Mouse (Mus musculus) thymus, postnatal 25 days (tissue): ENCODE results near the gene Sema6d.

ENCODE experiments used
- DNase-seq: peaks from one replicate; pipeline ENCODE4 v3.0.0; 2022

Sema6d gene

DNA sequence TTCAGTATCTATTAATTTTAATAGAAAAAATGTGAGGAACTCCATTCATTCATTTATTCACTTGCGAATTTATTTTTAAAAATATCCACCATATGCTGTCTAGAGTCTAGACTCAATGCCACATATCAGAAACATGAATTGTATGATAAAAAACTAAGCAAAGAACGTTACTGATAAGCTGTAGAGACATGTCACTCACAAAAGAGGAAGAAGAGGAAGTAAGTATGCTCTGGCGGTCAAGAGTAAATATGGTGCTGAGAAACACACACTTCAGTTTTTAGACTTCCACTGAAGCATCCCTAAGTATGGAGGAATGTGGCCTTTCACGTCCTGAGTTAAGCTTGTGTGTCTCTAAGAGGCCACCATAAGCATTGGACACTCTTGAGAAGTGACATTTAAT, 484.0 kb downstream of the Sema6d start:
- DNase-seq = no peak

DNA sequence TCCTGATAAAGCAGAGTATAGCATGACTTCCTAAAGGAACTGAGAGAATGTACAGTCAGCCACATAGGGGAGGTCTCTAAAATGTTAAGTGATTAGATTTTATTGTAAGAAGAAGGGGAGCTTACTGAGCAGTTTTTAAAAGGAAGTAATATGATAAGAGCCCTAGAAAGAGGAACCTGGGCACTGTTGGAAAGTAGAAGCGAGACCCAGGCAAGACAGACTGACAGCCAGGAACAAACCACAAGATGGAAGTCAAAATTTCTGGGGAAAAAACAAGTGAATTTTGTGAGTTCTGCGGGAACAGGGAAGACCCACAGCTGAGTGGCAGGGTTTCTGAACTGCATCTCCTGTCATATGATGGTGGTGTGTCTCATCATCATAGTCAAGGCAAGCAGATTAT, 486.3 kb downstream of the Sema6d start:
- no peak for DNase-seq

DNA sequence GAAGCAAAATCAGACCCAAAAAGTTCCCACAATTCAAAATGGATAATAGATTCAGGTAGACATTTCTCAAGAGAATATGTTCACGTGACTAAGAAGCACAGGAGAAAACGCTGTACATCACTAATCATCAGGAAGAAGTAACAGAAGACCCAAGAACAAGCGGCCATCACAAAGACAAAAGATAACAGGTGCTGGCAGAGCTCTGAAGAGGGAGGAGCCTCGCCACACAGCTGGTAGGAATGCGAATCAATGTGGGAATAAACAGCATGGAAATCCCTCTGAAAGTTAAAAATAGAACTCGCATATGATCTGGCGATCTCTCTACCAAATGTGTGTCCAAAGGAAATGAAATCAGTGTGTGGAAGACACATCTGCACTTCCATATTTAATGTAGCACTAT, 493.8 kb downstream of the Sema6d start:
- DNase-seq = no peak

DNA sequence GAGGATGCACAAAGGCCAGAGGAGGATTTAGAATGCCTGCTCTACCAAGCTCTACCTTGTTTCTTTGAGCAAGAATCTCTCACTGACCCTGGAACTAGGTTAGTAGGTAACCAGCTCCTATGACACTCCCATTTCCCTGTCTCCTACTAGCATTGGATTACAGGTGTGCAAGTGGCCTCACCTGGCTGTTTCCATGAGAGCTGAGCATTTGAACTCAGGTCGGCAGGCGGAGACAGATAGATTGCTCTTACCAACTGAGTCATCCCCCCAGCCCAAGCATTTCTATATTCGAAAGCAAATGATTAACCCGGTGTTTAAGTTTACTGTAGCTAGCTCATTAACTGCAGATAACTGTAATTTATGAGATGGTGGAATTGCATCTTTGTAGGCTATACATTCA, 503.0 kb downstream of the Sema6d start:
- DNase-seq = no peak

DNA sequence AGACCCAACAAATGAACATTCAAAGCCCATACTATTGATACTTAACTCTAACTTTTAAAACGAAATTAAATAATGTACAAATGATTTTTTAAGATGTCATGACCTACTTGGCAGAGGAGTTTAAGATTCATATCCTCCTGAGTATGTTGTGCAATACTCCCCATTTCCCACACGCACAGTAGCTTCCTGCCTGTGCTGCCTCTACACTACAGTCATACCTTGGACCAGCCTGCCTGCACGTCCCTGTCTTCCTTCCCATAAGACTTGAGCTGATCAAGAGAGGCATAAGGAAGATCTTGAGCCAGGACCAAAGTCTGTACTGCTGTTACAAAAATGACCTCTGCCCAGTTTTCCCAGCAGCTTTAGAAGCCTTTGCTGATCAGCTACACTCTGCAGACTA, 509.2 kb downstream of the Sema6d start:
- no peak for DNase-seq

DNA sequence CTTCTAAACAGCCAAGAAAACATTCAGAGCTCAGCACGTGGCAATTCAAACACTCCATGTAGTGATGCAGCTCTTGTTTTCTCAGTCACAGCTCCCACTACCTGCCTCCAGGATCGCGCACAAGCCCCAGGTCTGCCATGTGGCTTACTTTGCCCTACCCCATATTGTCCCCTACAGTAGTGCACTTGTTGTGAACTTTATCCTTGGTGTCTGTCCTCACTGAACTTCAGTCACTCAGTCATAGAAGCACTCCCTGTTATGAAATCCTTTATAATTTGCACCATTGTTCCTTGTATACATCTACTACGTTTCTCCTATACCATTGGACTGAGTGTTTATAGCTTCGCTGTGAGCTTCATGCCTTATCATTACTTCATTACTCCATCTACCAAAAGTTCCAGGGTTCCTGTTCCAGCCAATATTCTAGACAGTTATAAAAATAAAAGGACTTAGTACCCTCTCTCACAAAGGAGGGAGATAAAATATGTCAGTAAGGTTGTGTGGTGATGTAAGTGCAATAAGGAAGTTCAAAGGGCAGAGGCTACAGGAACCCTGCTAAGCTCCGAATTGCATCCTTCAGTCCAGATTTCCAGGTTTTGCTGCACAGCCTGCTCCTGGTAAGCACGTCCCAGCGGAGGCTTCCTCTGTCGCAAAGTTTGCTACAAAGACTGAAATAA, 512.1 kb downstream of the Sema6d start:
- DNase-seq = no peak

DNA sequence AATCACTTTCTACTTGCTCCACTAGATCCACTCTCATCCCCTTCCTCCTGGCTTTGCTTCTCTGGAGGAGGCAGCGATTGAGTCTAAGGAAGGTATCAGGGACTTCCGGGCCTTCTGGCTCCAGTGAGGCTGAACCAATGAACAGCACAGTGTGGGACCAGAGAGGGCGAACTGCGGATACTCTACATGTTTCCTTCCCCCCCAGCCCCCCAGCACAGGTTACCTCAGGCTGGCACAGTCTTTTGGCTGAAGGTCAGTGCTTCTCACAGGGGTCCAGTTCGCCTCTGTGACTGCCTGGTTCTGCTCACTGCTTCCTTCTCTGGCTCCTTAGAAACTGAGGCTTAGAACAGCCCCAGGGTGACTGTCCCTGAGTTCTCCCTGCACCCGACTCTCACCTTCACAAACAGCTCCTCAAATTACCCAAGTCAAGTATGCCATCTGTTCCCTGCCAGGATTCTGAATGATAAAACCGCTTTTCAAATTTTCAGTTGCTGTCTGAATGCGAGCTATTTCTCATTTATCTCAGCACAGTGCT, 512.7 kb downstream of the Sema6d start:
- no peak for DNase-seq

DNA sequence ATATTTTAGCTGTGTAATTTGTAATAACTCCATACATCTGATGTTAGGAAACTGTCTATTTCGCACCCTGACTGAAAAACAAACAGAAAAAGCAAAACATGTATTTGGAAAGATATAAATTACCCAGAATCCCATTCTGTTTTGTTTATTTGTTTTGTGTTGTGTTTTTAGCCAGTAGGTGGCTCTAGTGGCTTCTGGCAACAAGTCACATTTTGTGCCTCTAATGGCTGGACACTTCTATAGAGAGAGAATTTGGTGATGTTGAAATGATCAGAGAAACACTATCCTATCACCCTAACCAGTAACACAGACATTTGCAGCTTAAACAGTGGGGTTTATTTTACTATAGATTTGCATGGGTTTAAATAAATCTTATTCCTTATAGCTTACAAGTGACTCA, 515.6 kb downstream of the Sema6d start:
- no peak for DNase-seq

DNA sequence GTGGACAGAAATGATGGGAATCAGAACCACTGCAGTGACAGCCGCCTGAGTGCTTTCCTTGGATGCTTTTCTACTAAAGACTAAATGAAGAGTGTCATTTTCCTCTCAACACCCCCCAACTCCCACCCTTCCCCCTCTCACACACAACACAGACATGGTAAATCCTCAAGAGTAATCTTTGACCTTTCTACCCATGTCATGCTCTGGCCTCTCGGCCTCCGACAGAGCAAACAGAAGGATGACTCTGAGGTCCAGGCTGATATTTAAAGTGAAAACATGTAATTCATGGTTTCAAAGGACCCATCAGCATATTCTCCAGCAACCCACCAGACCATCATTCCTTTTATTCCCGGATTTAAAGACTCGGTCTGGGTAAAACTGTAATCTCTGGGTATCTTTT, 518.2 kb downstream of the Sema6d start:
- no peak for DNase-seq

DNA sequence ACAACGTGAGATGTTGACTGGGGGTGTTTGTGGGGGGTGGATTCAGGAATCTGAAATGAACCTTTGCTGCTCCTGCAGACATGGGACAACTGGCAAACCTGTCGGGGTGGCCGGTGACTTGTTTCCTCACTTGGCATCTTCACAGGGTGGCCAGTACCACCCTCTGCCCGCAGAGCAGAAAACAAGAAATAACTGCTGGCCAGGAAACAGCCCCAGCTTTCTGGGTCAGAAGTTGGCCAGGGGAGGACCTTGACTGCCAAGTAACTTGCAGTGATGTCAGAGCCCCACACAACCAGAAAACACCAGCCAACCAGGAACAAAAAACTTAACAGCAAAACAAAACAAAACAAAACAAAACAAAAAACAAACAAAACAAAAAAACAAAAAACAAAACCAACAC, 518.8 kb downstream of the Sema6d start:
- no peak for DNase-seq

DNA sequence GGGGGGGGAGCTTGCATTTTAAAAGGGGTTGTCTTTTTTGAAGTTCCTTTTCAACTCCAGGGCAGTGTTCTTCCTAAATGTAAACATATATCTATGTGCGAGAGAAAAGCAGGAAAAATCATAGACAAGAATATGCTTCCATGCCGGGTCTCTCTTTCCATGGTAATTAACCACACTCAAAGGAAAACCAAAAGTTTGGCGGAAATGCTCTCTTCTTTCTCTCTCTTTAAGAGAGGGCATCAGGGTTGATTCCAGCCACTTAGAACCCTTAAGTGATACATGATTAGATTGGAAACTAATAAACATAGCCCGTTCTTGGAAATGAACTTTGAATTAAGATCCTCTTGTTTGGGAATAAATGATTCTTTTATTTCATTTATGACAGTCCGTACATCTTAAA, 519.2 kb downstream of the Sema6d start:
- no peak for DNase-seq

DNA sequence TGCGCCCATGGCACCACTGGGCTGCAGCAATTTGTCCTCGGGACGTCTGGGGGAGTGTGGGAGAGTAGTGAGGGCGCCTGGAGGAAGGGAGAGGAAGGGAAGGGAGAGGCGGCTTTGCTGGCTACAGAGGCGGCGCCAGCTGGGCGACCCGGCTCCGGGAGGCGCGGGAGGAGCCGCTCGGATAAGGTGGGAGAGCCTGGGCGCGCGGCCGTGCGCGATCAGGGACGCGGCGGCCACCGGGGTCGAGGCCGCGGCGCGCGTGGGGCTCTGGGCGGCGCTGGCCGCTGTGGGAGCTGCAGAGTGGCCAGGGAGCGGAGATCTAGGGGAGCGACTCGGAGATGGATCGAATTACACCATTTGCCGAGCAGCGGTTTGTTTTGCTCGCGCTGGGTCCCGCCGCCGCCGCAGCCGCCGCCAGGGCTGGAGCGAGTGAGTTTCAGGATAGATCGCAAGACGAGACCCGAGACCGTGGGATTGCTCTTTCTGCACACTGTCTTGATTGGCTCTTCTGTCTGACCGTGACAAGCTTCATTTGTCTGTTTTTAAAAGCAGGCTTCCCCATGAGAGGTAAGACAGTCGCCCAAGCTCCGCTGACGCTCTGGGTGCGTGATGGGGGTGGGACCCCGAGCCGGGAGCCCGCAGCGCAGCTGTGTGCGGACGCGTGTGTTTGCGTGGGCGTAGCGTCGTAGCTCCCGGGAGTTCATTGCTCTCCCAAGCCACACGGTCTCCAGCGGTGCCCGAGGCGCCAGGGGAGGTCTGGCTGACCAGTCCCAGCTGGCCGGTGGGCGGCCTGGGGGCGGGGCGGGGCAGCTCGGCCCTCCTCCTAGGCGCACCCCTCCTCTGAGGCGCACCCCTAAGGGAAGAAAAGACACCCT, 520.2 kb downstream of the Sema6d start:
- DNase-seq = peak; percentile 9

DNA sequence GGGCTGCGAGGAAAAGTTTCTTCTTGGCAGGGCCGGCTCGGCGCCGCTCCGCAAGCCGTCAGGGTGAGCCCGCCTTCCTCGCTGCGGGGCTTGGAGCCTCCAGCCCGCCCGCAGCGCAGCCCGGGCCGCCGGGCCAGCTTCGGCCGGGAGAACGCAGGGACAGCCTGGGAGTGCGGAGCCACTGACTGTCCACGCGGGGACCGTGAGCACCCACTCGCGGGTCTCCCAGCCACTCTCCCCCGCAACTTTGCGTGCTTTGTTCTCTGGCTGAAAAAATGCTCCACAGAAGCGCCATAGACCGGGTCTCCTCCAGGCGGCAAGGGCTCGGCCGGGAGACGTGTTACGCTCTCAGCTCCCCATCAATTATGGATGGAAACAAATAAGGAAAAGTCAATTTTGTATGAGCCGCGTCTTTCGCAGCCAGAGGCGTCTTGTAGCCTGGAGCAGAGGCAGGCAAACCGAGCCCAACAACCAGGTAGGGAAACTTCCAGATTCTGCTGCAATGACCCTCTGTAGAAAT, 520.9 kb downstream of the Sema6d start:
- DNase-seq = no peak

DNA sequence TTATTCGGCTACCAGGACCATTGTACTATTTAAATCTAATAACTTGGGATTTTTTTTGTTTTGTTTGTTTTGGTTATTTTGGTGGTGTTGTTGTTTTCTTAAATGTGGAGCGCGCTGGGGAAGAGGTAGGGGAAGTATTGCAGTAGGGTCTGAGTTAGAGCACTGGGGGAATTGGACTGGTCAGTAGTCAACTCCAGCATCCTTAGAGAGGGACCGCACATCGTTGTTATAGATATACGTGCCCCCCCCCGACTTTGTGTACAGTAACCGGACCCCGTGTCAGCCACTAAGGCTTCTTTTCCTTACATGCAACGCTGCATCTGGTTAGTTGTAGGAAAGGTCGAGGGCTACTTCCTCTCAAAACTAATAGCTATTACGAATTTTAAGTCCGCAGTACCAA, 521.5 kb downstream of the Sema6d start:
- DNase-seq = no peak

DNA sequence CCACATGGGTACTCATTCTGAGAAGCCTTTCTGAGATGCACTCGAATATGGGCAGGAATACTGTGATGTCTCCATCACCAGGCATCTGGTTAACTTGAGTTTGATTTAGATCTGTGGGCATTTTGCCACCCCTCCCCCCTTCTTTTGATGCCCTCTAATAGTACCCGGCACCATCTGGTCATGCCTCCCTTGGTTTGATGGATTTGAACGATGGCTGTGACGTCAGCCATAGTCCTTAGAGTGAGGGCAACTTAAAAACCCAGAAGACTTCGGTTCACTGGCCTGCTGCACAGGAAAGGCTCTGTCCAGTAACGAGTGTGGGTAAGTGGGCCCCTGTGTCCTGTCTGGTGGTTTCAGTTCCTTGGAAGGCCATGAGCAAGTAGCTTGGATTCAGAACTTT, 522.5 kb downstream of the Sema6d start:
- no peak for DNase-seq

DNA sequence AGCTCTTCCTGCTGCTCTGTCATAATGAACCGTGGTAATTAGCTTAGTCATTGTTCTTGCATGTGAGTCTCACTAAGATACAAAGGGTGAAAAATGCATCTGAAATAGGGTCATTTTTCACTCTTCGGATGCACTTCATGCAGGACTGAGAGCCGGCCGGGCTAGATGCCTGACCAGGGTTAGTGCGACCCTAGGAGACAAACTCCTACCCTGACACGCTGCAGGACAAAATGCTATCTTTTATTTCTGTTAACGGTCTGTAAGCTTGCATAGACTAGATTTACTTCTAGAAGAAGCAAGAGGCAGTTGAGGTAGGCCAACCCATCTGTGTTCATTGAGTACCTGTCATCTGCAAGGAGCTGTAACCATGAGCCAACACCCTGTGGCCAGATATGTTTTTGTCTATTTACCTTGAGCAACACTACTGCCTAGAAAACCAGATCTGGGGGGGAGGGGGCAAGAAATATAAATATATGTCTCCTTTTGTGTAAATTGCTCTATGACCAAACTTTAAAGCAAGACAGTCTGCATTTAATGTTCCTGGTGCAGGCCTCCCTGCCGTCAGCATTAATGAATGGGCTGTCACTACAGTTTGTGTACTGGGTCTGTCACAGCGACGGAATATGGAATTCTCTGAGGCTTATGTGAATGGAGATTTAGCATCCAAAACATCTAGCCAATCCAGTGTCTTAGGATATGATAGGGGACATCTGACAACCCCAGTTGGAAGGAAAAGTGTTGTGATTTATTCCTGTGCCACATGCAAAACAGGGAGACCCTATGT, 523.1 kb downstream of the Sema6d start:
- no peak for DNase-seq

DNA sequence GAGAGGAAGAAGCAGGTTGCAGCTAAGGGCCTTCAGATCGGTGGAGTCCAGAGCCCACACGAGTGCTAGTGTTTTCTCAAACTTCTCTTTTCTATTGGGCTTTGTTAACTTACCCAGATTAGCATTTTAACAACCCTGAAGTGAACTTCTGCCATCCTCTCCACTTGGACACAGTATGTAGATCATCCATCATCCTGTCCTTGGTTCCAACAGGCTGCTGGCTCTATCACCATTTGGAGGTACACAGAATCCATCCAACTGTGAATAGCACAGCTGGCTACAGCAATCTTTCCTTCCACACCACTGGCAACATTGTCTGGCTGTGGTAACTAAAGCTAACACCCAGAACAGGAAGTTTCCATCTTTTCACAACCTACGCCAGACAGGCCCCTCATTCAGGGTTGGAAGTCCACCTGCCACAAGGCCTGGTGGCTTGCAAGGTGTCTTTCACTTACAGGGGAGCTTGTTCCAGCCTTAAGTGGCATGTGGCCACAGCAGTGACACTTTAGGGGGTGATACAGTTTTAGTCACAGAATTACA, 524.0 kb downstream of the Sema6d start:
- no peak for DNase-seq

DNA sequence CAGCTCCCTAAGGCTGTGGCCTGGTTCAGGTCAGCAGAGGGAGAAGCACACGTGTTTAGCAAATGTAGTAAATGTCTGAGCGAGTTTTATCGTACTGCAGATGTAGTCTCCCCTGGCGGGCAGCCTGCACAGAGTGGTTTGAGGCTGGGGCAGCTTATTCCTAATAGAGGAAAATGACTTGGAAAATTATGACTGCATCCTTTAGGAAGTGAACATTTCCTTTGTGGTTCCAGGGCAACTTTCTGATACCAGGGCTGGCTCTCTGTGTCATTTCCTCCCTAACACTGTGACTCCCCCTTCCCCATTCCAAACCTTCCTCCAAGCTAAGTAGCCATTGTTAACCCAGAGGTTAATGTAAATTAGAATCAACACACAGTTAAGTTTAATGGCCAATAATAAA, 527.0 kb downstream of the Sema6d start:
- no peak for DNase-seq

DNA sequence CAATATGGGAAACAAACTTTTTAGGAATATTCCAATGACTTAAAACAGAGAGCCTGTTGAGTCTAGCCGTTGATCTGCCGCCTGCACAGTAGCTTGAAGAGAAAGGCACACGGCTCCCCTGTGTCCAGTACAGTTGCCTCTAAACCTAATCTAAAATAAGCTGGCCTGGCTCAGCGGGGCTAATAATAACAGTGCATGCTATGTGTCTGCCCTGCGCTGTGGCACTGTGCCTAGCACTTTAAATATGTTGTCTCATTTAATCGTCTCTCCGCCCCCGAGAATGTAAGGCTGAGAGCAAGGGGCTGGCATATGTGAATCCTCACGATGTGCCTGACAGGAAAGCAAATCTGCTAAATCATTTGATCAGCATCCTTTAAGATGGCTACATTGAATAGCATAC, 527.7 kb downstream of the Sema6d start:
- DNase-seq = no peak

DNA sequence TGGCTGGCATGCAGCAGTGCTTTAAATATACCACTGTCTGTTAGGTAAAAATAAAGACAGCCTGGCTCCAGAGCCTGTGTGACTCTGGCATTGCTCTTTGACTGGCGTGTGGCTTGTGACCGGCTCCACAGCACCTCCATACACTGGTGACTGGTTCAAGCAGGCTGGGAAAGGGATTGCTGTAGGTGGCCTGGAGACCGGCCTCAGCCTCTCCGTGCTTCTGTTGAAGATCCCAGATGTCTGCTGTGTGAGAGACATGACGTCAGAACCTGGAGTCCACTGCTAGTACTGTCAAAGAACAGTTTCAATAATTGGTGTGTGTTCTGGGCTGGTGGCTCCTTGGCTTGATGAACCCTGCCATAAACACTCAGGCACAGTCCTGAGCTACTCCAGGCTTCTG, 528.3 kb downstream of the Sema6d start:
- DNase-seq = no peak

DNA sequence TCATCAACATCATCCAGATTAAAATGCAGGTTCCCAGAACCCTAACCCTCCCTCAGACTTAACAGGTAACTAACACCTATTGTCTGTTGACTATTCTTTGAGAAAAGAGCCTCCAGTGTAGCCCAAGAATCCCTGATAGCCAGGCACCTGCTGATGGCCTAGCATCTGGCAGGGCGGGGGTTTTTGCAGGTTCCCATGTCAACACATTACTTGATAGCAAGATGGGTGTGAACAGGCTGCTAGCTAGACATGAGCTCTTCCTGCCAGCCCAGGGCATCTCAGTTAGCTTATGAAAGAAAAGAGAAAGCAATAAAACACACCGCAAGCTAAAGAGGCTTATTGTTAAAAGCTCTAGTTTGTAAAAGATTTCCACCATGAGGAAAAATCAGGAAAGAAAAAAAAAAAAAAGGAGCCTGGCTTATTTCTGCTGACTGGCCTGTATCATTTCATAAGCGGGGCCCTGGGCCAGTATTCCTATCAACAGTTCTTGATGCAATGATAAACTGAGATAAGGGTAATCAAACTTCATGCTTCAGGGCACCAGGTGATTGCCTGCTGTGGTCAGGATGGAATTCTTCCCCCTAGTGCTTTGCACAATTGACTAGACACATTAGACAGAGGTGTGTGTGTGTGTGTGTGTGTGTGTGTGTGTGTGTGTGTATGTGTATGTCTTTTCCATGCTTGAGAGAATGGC, 528.9 kb downstream of the Sema6d start:
- no peak for DNase-seq

DNA sequence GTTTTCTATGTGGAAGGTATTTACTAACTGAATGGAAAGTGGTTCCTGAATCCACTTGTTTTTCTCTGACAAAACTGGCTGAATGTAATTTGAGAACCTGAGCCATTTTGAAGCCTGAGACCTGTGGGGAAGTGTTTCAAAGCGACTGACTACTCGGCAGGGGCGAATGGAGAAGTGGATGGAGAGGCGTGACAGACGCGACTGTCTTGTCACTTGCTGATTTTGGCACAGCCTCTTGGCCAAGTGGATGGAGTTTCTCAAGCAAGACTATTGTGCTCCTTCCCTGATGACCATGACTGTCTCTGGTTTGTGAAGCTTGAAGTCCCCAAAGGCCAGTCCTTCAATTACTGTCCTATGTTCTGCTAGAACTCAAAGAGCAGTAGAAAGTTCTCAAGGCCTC, 530.7 kb downstream of the Sema6d start:
- no peak for DNase-seq
